Mouse (Mus musculus) liver, embryonic 16.5 days (tissue): ENCODE data around the gene Ddc. TPM values are rescaled to one million over a fixed set of nuclear protein-coding genes. Genes with fewer than 3 reads are reported as not detected.
A peak's percentile ranks its signal among the peaks of the same experiment; 100 is the strongest.

ENCODE experiments used
- ATAC-seq: fragments of 200-750 bp; cut with Nextera tagmentation; 2 replicates; pipeline ENCODE4 v1.8.0; 2017; ENCODE audit warnings: low read depth, mild to moderate bottlenecking, moderate number of reproducible peaks, moderate library complexity
- H3K27ac ChIP-seq: fragments of 300-500 bp; sonication (generic); 2 replicates; pipeline ENCODE4 v1.5.1; 2014; ENCODE audit warnings: mild to moderate bottlenecking, low read length
- H3K27me3 ChIP-seq: fragments of 300-500 bp; sonication (generic); 2 replicates; pipeline ENCODE4 v1.6.1; 2014; ENCODE audit warnings: low read depth, low read length, mixed read lengths; ENCODE audit not compliant: control insufficient read depth, insufficient read depth
- H3K36me3 ChIP-seq: fragments of 300-500 bp; sonication (generic); 2 replicates; pipeline ENCODE4 v1.6.1; 2014; ENCODE audit warnings: mild to moderate bottlenecking; ENCODE audit not compliant: control insufficient read depth, insufficient read depth
- H3K4me1 ChIP-seq: fragments of 300-500 bp; sonication (generic); 2 replicates; pipeline ENCODE4 v1.6.1; 2014; ENCODE audit warnings: low read depth, low read length, mixed read lengths; ENCODE audit not compliant: control insufficient read depth
- H3K4me2 ChIP-seq: fragments of 300-500 bp; sonication (generic); 2 replicates; pipeline ENCODE4 v1.6.1; 2014; ENCODE audit warnings: low read depth, low read length, mixed read lengths
- H3K4me3 ChIP-seq: fragments of 300-500 bp; sonication (generic); 2 replicates; pipeline ENCODE4 v1.5.1; 2014; ENCODE audit warnings: low read depth, mild to moderate bottlenecking, low read length
- H3K9ac ChIP-seq: fragments of 300-500 bp; sonication (generic); 2 replicates; pipeline ENCODE4 v1.6.1; 2014; ENCODE audit warnings: low read depth, low read length
- H3K9me3 ChIP-seq: fragments of 300-500 bp; sonication (generic); replicated peaks from 2 replicates; pipeline ENCODE4 v1.6.1; 2016; ENCODE audit warnings: low read length; ENCODE audit not compliant: control insufficient read depth
- WGBS: fragments of 180-500 bp; shearing (Covaris S2); extraction: QIAGEN DNeasy Blood & Tissue Kit; methylation state at CpG from one replicate; pipeline ENCODE4 v1.1.7; 2014; ENCODE audit not compliant: insufficient replicate concordance; 5-methylcytosine and 5-hydroxymethylcytosine counted together
- polyA plus RNA-seq: library from polyadenylated mRNA; unstranded; fragments of >200 nt; fragmentation: Nextera tagmentation; extraction: Ambion mirVana; gene quantifications from 2 replicates; pipeline ENCODE4 v1.2.1, GENCODE M21; 2015

Gene Ddc
- polyA plus RNA-seq, 1 experiment from 2014 or later, result 16.3 TPM

DNA sequence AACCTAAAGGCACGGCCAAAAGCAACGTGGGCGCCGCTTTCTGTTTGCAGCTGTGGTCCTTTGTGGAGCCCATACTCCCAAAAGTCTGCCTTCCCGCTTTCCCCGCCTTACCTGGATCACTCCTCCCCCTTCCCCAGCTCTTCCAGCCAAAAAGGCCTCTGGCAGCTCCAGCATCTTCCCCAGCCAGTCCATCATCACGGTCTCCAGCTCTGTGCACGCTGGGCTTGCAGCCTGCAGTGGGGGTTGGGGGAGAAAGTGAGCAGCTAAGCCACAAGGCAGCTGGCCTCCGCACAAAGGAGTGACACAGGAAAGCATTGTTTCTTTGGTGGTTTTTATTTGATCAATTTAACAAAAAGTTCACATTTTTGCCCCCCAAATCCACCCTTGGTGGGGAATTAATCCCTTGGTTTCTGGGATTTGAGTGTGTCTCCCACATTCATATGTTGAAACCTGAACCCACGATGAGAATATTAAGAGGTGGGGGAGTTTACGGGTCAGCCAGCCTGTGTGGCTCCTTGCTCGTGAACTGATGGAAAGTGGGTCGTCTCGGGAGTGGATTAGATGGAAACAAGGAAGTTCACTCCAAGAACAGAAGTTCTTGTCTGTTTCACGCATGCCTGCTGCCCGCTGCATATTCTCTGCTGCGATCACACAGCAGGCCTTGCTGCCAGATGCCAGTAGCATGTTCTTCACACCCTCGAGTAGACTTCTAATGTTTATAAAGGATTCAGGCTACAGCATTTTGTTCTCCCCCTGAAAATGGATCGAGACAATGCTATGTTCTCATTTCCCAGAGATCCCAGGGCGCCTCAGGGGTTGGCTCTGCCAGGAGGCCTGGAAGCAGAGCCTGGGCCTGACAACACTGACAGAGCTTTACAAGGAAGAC, 24.7 kb downstream of the Ddc start:
- H3K27ac ChIP-seq, result no peak overlapping the region
- H3K4me2 ChIP-seq, result no peak overlapping the region
- no peak overlapping the region for H3K4me3 ChIP-seq
- no peaks in the 10 kb centered on the region for H3K9me3 ChIP-seq
- H3K36me3 ChIP-seq, result no peaks in the 10 kb centered on the region
- 57% methylated on average over 20 of the region's 20 CpGs for WGBS
- H3K27me3 ChIP-seq, result no peaks in the 10 kb centered on the region
- peaks cover 7% of the 10 kb centered on the region for H3K4me1 ChIP-seq
- no peak for ATAC-seq
- no peak overlapping the region for H3K9ac ChIP-seq

DNA sequence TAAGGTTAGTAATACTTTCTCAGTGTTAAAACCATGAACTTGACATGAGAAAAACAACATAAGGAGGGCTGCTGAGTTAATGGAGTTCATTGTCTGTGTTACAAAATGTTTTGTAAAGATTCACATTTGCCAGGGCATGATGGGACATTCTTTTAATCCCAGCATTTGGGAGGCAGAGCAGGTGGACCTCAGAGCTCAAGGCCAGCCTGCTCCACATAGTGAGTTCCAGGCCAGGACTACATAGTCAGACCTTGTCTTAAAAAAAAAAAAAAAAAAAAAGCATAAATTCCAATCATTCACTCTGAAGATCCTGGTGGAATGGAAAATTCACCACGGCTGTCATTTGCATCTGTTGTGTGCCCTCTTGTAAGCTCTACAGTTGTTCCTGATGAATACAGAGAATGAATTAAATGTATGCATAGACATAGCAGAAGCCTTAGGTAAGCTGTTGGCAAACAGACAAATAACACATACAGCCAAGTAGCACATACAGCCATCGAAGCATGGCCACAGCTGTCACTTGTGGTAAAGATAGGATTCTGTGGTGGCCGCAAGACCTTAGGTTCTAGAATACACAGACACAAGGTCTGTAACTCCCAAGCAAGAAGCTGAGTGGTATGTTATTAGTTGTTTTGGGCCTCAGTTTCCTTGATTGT, 25.7 kb downstream of the Ddc start:
- 44% methylated on average over 3 of the region's 3 CpGs for WGBS
- Histone ChIP-seq H3K27ac (no peak overlapping the region), H3K4me1 (peaks cover 11% of the 10 kb centered on the region), H3K9me3 (no peaks in the 10 kb centered on the region), H3K27me3 (no peaks in the 10 kb centered on the region), H3K4me3 (no peak overlapping the region), H3K36me3 (no peaks in the 10 kb centered on the region), H3K4me2 (no peak overlapping the region), H3K9ac (no peak overlapping the region)
- ATAC-seq, result no peak

DNA sequence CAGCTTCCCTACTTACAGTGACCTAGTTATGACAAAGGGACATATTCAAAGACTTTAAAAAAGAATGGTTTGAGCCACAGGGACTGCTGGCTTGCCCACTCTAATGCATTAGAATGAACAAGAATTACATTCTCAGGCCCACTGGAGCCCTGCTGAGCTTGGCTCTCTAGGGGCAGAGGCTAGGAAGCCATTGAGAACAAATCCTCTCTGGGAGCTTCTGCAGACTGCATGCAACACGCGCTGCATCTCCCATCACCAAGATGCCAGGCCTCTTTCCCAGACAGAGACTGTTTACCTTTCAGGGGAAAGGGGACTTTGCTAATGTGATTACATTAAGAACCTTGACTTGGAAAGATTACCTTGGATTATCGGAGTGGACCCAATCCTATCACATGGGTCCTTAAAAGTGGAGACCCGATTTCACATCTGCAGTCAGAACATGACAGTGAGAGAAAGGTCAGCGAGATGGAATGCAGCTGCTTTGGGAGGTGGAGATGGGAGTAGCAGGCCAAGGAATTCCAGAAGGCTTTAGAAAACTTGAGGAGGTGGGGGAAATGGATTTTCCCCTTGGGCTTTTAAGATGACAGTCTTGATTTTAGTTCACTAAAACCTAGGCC, 26.6 kb downstream of the Ddc start:
- Histone ChIP-seq H3K4me3 (no peak overlapping the region), H3K9me3 (no peaks in the 10 kb centered on the region), H3K27ac (no peak overlapping the region), H3K4me1 (peaks cover 8% of the 10 kb centered on the region), H3K36me3 (no peaks in the 10 kb centered on the region), H3K4me2 (no peak overlapping the region), H3K9ac (no peak overlapping the region), H3K27me3 (no peaks in the 10 kb centered on the region)
- ATAC-seq, result no peak
- 74% methylated on average over 5 of the region's 5 CpGs for WGBS

DNA sequence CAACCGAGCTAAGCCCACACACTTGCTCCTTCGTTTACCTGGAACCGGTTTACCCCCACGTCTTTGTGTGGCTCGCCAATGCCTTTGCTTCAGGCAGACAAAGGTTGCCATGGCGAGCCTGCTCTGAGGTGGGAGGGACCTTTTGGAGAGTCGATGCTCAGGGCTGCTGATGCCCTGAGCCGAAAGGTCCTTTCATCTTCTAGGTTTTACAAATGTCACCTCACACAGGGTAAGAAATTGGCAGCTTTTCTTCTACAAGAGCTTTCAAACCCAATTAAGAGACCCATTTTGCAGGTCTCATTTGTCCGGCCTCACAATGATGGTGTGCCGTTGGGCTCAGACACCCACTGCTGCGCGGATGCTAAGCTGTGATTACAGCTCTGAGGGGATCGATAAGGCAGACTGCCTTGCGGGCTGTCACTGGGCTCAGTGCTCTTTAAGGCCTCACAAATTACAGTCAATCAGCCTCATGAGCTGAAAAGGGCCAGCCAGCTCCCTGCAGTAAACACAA, 29.9 kb downstream of the Ddc start:
- Histone ChIP-seq H3K4me3 (no peak overlapping the region), H3K36me3 (no peaks in the 10 kb centered on the region), H3K4me1 (peaks cover 8% of the 10 kb centered on the region), H3K4me2 (peak overlapping the region; percentile 15; the same call in 1 of the 2 replicates), H3K27me3 (no peaks in the 10 kb centered on the region), H3K9ac (no peak overlapping the region), H3K9me3 (no peaks in the 10 kb centered on the region), H3K27ac (no peak overlapping the region)
- WGBS, result 21% methylated on average over 14 of the region's 14 CpGs
- peak; percentile 75; the same call in 1 of the 2 replicates for ATAC-seq

DNA sequence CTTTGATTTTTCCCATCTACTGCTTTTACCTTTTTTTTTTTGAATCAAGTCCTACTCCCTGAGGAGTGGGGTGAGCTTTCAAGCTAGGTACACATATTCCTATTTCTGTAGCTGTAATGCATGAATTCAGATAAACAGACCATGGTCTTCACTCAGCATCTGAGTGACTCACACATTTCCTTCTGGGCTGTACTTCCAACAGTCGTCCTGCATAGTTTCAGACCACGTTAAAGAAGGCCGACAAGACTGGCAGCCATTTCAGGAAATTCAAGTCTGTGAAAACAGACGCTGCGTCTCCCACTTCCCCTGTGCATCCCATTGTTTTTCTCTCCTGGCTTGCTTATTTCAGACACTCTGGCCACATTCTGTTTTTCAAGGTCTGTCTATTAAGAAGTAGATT, 31.2 kb downstream of the Ddc start:
- Histone ChIP-seq H3K4me3 (no peak overlapping the region), H3K27ac (no peak overlapping the region), H3K4me2 (no peak overlapping the region), H3K9ac (no peak overlapping the region), H3K27me3 (no peaks in the 10 kb centered on the region), H3K4me1 (peaks cover 8% of the 10 kb centered on the region), H3K9me3 (no peaks in the 10 kb centered on the region), H3K36me3 (no peaks in the 10 kb centered on the region)
- WGBS, result 55% methylated on average over 5 of the region's 5 CpGs
- ATAC-seq, result no peak

DNA sequence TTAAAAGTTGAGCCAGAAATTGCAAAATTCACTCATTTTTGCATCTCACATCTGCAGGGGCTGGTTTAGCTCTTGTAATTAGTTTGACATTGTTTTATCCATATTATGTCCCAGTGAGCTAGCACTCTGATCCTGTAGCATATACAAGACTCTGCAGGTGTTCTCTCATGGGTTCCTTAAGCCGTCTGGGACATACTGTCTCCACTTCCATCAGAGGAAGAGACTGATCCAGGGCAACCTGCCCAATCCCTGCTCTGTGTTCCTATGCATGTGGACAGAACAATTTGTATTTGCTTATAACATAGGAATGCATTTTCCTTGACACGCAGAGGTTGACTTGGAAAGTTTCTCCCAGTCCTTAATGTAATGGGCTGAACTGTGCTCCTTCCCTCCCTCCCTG, 32.8 kb downstream of the Ddc start:
- no peaks in the 10 kb centered on the region for H3K36me3 ChIP-seq
- no peak overlapping the region for H3K4me3 ChIP-seq
- no peak for ATAC-seq
- peaks cover 8% of the 10 kb centered on the region for H3K4me1 ChIP-seq
- H3K9me3 ChIP-seq, result no peaks in the 10 kb centered on the region
- no peak overlapping the region for H3K9ac ChIP-seq
- no peak overlapping the region for H3K4me2 ChIP-seq
- 71% methylated on average over 2 of the region's 2 CpGs for WGBS
- no peaks in the 10 kb centered on the region for H3K27me3 ChIP-seq
- H3K27ac ChIP-seq, result no peak overlapping the region

DNA sequence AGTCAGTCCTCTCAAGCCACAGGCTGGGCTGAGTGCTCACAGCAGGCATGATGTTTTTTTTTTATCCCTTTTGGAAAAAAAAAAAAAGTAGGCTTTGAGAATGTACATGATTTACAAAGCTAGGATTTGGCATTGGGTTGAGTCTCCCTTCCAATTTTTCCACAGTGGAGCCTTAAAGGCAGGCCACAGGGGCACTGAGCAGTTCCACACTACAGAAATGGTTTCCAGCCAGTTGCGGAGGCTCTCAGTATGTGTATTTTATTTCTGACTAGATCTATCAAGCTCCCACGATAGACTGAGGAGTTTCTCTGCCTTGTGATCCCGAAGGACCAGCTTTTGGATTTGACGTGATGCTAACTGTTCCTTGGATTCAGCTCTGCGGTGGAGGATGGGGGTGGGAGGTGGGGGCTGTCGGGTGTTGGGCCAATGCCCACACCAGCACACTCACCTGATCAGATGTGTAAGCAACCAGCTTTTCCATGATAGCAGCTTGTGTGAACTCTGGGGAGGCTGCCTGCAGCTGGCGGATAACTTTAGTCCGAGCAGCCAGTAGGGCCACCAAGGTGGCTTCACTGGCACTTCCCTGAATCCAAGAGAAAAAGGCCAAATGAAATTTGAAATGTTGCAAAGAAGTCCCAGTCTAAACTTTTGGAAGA, 33.4 kb downstream of the Ddc start:
- H3K9me3 ChIP-seq, result no peaks in the 10 kb centered on the region
- no peak overlapping the region for H3K9ac ChIP-seq
- no peaks in the 10 kb centered on the region for H3K27me3 ChIP-seq
- no peak overlapping the region for H3K27ac ChIP-seq
- peaks cover 8% of the 10 kb centered on the region for H3K4me1 ChIP-seq
- ATAC-seq, result no peak
- no peak overlapping the region for H3K4me3 ChIP-seq
- WGBS, result 78% methylated on average over 8 of the region's 8 CpGs
- H3K36me3 ChIP-seq, result no peaks in the 10 kb centered on the region
- H3K4me2 ChIP-seq, result no peak overlapping the region

DNA sequence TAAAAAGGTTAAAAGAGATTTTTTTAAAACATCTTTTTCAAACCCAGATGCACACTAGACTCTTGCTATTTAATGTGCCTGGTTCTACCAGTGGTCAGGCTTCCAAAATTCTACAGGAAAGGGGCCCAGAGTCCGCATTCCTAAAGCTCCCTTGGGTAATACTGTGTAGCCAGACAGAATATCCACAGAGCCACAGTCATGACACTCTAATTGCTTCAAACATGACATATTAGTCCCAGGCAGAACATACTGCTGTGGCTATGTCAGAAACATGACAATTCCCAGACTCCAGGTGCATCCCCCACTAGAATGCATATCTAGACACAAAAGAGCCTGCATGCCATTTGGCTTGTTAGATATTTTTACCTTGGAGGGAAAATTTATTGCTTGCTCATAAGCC, 35.4 kb downstream of the Ddc start:
- H3K36me3 ChIP-seq, result no peaks in the 10 kb centered on the region
- H3K9me3 ChIP-seq, result no peaks in the 10 kb centered on the region
- WGBS, result 73% methylated on average over 1 of the region's 1 CpGs
- no peak overlapping the region for H3K4me2 ChIP-seq
- no peak for ATAC-seq
- no peak overlapping the region for H3K27ac ChIP-seq
- no peaks in the 10 kb centered on the region for H3K27me3 ChIP-seq
- H3K9ac ChIP-seq, result no peak overlapping the region
- no peaks in the 10 kb centered on the region for H3K4me1 ChIP-seq
- H3K4me3 ChIP-seq, result no peak overlapping the region
